Mouse (Mus musculus): ENCODE measurements around the gene Rabggta. TPM values are rescaled to one million over a fixed set of nuclear protein-coding genes. Genes with fewer than 3 reads are reported as not detected.

Rabggta gene
- polyA plus RNA-seq, 1 experiment: not detected

DNA sequence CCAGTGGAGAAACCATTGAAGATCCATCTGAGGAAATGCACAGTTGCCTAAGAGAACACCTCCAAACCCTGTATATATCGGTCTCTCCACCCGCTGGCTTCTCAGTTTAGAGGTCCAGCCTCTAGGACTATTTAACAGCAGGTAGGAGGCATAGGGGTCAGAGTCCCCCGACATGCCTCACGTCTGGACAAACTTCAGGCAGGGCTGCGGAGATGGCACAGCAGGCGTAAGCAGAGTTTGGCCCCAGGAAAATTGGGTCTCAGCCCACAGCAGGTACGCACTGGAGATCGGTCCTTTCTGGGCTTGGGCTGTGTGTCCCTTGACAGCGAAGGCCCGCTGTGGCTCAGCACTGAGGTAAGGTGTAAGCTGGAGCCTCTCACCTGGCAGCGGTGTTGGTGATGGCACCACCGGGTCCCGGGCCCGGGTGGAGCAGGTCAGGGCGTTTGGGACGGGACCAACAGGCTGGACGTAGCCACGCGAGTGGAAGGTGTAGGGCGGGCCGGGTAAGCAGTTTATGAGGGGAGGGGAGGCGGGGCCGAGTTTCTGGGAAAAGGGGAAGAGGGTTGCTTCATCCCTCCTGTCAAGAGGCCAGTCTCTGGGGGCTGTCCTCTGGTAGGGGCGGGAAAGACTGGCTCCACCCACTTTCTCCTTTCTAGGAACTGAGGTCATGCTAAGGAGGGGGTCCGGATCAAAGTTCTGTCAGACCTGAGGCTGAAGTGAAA lies 8.9 kb downstream of the Rabggta start:
- 22% methylated on average over 25 of the region's 25 CpGs for WGBS
- Histone ChIP-seq H3K27ac (ENCODE audit: insufficient read depth, low read depth, low read length) (no peak overlapping the region), H3K4me3 (ENCODE audit: insufficient read depth, low read depth, low read length) (no peak overlapping the region), H3K4me1 (ENCODE audit: control insufficient read depth, insufficient read depth, low read length) (no peaks in the 10 kb centered on the region)
- TF ChIP-seq CTCF (IDR thresholded peaks at IDR 0.05; ENCODE audit: insufficient read depth, low read depth, low read length) (no peak), POLR2A (IDR thresholded peaks at IDR 0.05; ENCODE audit: insufficient read depth, low read depth, low read length) (no peak)

DNA sequence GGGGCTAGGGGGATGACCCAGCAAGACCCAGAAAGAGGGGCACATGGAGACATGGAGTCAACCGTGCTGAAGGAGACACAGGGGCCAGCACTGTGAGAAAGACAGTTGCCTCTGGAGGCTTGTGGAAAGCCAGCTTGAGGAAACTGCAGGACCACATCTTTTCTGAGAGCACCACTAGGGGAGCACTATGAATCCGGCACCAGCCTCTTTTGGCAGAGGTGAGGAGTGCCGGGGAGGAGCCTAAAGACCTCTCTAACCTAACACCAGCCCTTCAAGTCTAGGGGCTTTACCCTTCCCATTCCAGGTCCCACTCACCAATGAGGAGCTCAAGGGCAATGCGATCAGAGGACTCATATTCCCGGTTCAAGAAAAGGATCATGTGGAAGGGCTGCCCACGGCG lies 10.3 kb downstream of the Rabggta start:
- TF ChIP-seq POLR2A (IDR thresholded peaks at IDR 0.05; ENCODE audit: insufficient read depth, low read depth, low read length) (no peak), CTCF (IDR thresholded peaks at IDR 0.05; ENCODE audit: insufficient read depth, low read depth, low read length) (no peak)
- 82% methylated on average over 7 of the region's 7 CpGs for WGBS
- Histone ChIP-seq H3K4me1 (ENCODE audit: control insufficient read depth, insufficient read depth, low read length) (no peaks in the 10 kb centered on the region), H3K27ac (ENCODE audit: insufficient read depth, low read depth, low read length) (no peak overlapping the region), H3K4me3 (ENCODE audit: insufficient read depth, low read depth, low read length) (no peak overlapping the region)

DNA sequence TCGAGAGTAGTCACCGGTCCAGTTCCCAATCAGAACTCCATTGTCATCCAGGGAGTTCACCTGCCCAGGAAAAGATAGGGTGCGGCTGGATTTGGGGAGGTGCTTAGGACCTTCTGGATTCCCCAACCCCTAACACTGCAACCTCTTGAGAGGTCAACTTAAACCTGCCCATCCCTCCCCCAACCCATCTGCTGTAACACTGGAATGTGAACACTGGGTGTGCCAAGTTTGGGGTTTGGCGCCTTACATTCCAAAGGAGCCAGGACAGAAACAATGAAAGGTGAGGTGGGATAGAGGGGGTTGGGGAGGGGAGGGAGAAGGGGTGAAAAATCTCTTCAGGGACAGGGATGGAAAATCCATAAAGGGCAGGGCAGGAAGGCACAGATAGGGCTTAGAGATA lies 12.6 kb downstream of the Rabggta start:
- no peak for TF ChIP-seq POLR2A (IDR thresholded peaks at IDR 0.05; ENCODE audit: insufficient read depth, low read depth, low read length)
- TF ChIP-seq CTCF (IDR thresholded peaks at IDR 0.05; ENCODE audit: insufficient read depth, low read depth, low read length): no peak
- 86% methylated on average over 4 of the region's 4 CpGs for WGBS

DNA sequence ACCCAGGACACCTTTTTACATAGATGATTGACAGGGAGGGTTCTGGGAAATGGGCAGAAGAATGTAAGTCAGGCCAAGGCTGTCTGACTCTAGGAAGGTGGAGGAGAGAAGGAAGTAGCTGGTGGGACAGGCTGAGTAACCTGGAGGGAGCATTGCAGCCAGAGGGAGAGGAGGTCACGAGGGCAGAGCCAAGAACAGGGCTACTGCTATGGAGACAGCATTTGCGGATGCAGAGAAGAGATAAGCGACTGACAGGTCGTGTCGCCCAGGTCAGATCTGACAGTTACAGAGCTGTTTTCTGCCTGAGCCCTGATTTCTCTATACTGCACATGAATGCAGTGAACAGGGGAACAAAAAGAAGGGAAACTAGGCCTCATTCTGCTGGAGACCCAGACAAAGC lies 14.7 kb downstream of the Rabggta start:
- WGBS: 95% methylated on average over 5 of the region's 5 CpGs
- Histone ChIP-seq H3K27ac (ENCODE audit: insufficient read depth, low read depth, low read length) (no peak overlapping the region), H3K4me1 (ENCODE audit: control insufficient read depth, insufficient read depth, low read length) (no peaks in the 10 kb centered on the region), H3K4me3 (ENCODE audit: insufficient read depth, low read depth, low read length) (no peak overlapping the region)
- TF ChIP-seq CTCF (IDR thresholded peaks at IDR 0.05; ENCODE audit: insufficient read depth, low read depth, low read length) (no peak), POLR2A (IDR thresholded peaks at IDR 0.05; ENCODE audit: insufficient read depth, low read depth, low read length) (no peak)

More for the DNA sequence above, 12.6 kb downstream of the Rabggta start:
- Histone ChIP-seq H3K4me3 (ENCODE audit: insufficient read depth, low read depth, low read length) (no peak overlapping the region), H3K4me1 (ENCODE audit: control insufficient read depth, insufficient read depth, low read length) (no peaks in the 10 kb centered on the region), H3K27ac (ENCODE audit: insufficient read depth, low read depth, low read length) (no peak overlapping the region)

DNA sequence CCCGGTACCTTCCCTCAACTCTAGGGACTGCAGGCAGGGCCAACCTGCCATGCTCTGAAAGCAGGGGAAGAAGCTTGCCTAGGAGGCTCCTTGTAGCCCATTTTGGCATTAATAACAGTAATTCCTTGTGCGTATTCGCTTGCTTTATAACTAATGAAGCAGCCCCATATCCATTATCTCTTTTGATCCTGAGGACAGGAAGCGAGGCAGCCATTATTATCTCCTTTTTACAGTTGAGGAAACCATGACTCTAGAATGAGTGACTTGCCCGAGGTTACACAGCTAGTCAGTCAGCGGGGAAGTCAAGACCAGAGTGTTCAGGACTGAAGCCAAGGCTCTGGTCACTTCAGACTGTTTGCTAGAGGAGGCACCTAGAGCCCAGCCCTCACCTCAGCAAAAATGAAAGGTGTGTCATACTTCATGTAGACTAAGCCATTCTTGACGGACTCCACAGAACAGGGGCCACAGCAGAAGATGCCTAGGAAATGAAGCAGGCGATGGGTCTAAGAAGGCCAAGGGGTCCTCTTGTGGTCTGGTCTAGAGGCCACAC lies 15.9 kb downstream of the Rabggta start:
- 90% methylated on average over 8 of the region's 8 CpGs for WGBS
- TF ChIP-seq POLR2A (IDR thresholded peaks at IDR 0.05; ENCODE audit: insufficient read depth, low read depth, low read length) (no peak), CTCF (IDR thresholded peaks at IDR 0.05; ENCODE audit: insufficient read depth, low read depth, low read length) (no peak)

DNA sequence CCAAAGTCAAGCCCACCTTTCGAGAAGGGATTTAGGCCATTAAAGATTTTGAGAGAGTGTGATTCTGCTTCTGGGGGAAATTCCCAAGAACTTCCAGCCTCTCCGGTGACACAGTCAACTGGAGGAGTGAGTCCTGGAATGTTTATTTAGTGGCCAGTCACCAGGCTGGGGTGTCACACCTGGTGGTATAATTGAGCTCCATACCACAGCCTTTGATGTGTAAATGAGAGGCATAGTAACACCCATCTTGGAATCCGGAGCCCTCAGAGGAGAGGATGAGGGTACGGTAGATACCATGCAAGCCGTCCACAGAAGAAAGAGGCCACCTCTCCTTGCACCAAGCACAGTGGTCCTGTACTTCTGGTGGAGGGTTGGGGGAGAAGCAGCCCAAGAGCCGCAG lies 19.3 kb downstream of the Rabggta start:
- Histone ChIP-seq H3K4me3 (ENCODE audit: insufficient read depth, low read depth, low read length) (no peak overlapping the region), H3K4me1 (ENCODE audit: control insufficient read depth, insufficient read depth, low read length) (peaks cover 3% of the 10 kb centered on the region; the same call in 1 of the 2 replicates), H3K27ac (ENCODE audit: insufficient read depth, low read depth, low read length) (no peak overlapping the region)
- 81% methylated on average over 6 of the region's 6 CpGs for WGBS
- TF ChIP-seq CTCF (IDR thresholded peaks at IDR 0.05; ENCODE audit: insufficient read depth, low read depth, low read length) (no peak), POLR2A (IDR thresholded peaks at IDR 0.05; ENCODE audit: insufficient read depth, low read depth, low read length) (no peak)

More for the DNA sequence above, 15.9 kb downstream of the Rabggta start:
- H3K27ac ChIP-seq (ENCODE audit: insufficient read depth, low read depth, low read length): no peak overlapping the region
- H3K4me1 ChIP-seq (ENCODE audit: control insufficient read depth, insufficient read depth, low read length): no peaks in the 10 kb centered on the region
- no peak overlapping the region for H3K4me3 ChIP-seq (ENCODE audit: insufficient read depth, low read depth, low read length)

DNA sequence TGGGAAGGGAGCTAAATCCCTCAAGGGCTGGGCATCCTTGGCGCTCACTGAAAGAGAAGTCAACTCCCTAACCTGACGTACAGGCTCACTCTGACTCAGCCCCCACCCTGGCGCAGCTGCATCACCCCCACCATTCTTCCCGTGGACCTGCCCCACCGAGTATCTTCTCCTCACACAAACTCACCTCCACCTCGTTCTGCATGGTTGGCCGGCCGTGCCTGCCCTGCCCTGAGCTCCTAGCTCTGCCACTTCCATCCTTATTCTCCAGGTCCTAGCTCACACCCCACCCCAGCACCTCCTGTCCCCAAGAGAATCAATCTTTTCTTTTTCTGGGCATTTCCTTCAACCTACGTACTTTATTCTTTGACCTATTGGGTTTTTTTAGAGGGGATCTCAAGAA lies 20.9 kb downstream of the Rabggta start:
- TF ChIP-seq POLR2A (IDR thresholded peaks at IDR 0.05; ENCODE audit: insufficient read depth, low read depth, low read length): no peak
- no peak for TF ChIP-seq CTCF (IDR thresholded peaks at IDR 0.05; ENCODE audit: insufficient read depth, low read depth, low read length)

DNA sequence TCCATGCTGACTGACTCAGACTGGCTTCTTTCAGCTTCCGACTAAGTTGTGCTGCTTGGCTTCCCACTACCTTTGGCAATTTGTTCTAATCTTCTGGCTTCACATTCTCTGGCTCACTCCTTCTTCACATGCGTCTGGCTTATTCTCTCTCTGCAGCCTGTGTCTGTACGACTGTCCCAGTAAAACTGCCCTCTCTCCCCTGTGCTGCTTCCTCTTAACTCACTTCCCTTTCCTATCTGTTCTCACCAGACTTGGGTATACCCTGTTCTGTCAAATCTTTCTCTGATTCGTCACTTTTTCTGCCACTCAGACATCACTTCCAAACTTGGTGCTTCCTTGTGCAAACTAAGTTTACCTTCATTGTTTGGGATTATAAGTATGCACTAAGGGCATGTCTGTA lies 24.8 kb downstream of the Rabggta start:
- H3K4me3 ChIP-seq (ENCODE audit: insufficient read depth, low read depth, low read length): no peak overlapping the region
- TF ChIP-seq CTCF (IDR thresholded peaks at IDR 0.05; ENCODE audit: insufficient read depth, low read depth, low read length) (no peak), POLR2A (IDR thresholded peaks at IDR 0.05; ENCODE audit: insufficient read depth, low read depth, low read length) (no peak)

More for the DNA sequence above, 20.9 kb downstream of the Rabggta start:
- no peak overlapping the region for H3K4me3 ChIP-seq (ENCODE audit: insufficient read depth, low read depth, low read length)
- H3K27ac ChIP-seq (ENCODE audit: insufficient read depth, low read depth, low read length): no peak overlapping the region
- WGBS: 65% methylated on average over 9 of the region's 9 CpGs
- H3K4me1 ChIP-seq (ENCODE audit: control insufficient read depth, insufficient read depth, low read length): peaks cover 3% of the 10 kb centered on the region; the same call in 1 of the 2 replicates

DNA sequence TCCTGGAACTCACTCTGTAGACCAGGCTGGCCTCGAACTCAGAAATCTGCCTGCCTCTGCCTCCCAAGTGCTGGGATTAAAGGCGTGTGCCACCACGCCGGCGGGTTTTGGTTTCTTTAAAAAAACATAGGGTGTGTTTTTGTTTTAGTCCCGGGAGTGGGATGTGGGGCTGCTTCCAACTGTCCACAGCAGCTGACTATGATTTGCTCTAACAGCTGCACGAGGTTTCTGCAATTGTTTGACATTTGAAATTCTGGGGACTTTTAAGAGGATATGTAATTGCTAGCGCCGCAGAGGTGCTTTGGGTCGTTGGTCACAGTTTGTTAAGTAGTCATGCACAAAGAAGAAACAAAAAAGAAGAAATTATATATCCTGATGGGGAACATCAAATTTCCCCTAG lies 32.6 kb downstream of the Rabggta start:
- TF ChIP-seq POLR2A (IDR thresholded peaks at IDR 0.05; ENCODE audit: insufficient read depth, low read depth, low read length) (no peak), CTCF (IDR thresholded peaks at IDR 0.05; ENCODE audit: insufficient read depth, low read depth, low read length) (no peak)
- Histone ChIP-seq H3K27ac (ENCODE audit: insufficient read depth, low read depth, low read length) (no peak overlapping the region), H3K4me1 (ENCODE audit: control insufficient read depth, insufficient read depth, low read length) (peaks cover 5% of the 10 kb centered on the region), H3K4me3 (ENCODE audit: insufficient read depth, low read depth, low read length) (no peak overlapping the region)
- whole genome bisulfite sequencing: 77% methylated on average over 10 of the region's 10 CpGs

More for the DNA sequence above, 24.8 kb downstream of the Rabggta start:
- Histone ChIP-seq H3K4me1 (ENCODE audit: control insufficient read depth, insufficient read depth, low read length) (peaks cover 8% of the 10 kb centered on the region), H3K27ac (ENCODE audit: insufficient read depth, low read depth, low read length) (no peak overlapping the region)
- 88% methylated on average over 4 of the region's 4 CpGs for WGBS

Data from olfactory bulb, adult 2 months (tissue).